26 mouse cellular contexts compared by ENCODE assay signal in the genomic region with DNA sequence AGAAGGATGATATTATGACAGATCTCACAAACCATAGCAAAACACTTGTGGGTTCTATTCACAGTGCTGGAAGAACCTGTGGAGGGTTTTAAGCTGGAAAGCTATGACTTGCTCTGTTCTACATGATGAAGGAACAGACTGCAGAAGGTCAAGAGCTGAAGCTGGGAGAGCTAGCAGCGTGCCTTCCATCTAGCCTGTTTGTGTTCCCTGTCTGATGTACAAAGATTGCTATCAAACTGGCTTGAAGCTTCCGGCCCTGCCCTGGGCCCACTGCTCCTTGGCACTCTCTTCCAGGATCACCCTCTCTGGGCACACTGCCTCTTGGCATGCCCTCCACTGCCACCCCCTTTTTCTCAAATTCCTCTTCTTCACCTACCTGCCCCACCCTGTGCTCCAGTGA. TPM values are rescaled to one million over a fixed set of nuclear protein-coding genes. Genes with fewer than 3 reads are reported as not detected.
DNase-seq lines count a peak whose midpoint lies in the region; ATAC-seq and TF ChIP-seq lines count a peak whose summit lies in the region.
"Had no signal": no experiment of that assay in that cellular context is flagged by ENCODE, and none has a peak within 500 bp of the region (broad histone marks: within the 10 kb centered on the region; RNA-seq: fewer than 3 reads in every experiment).

No protein-coding gene starts in this region.

- no peak overlapping the region for H3K4me2 ChIP-seq in liver, embryonic 12.5 days
- no peak overlapping the region for H3K4me2 ChIP-seq in lung, postnatal 0 days (replicated peaks; ENCODE audit: low read depth, low read length)
- H3K4me2 ChIP-seq in midbrain, embryonic 11.5 days, result no peak overlapping the region
- H3K4me2 ChIP-seq: embryonic facial prominence, embryonic 12.5 days; forebrain, embryonic 13.5 days had no signal

- peaks cover 7% of the 10 kb centered on the region; the same call in 1 of the 2 replicates for H3K36me3 ChIP-seq in liver, adult 2 months (ENCODE audit: control insufficient read depth, insufficient read depth, low read length)
- no peaks in the 10 kb centered on the region for H3K36me3 ChIP-seq in liver, embryonic 12.5 days
- no peaks in the 10 kb centered on the region for H3K36me3 ChIP-seq in lung, postnatal 0 days (ENCODE audit: insufficient read depth, low read length)
- no peaks in the 10 kb centered on the region for H3K36me3 ChIP-seq in midbrain, embryonic 11.5 days (ENCODE audit: control insufficient read depth, insufficient read depth, low read length)
- no peaks in the 10 kb centered on the region for H3K36me3 ChIP-seq in midbrain, embryonic 10.5 days
- H3K36me3 ChIP-seq: embryonic facial prominence, embryonic 10.5 days; embryonic facial prominence, embryonic 12.5 days; G1E had no signal

- H3K27ac ChIP-seq in liver, adult 2 months (replicated peaks; ENCODE audit: insufficient read depth, low read depth, low read length), result peak overlapping the region; percentile 82
- no peak overlapping the region for H3K27ac ChIP-seq in liver, embryonic 12.5 days
- no peak overlapping the region for H3K27ac ChIP-seq in lung, postnatal 0 days (ENCODE audit: low read length)
- no peak overlapping the region for H3K27ac ChIP-seq in midbrain, embryonic 11.5 days (ENCODE audit: low read depth, low read length)
- H3K27ac ChIP-seq in midbrain, embryonic 10.5 days (replicated peaks), result no peak overlapping the region
- H3K27ac ChIP-seq: embryonic facial prominence, embryonic 10.5 days; embryonic facial prominence, embryonic 12.5 days; forebrain, embryonic 13.5 days had no signal

- WGBS in liver, adult 2 months, result 28% methylated on average over 2 of the region's 2 CpGs
- WGBS in liver, embryonic 12.5 days (ENCODE audit: insufficient replicate concordance), result 48% methylated on average over 2 of the region's 2 CpGs
- WGBS in lung, postnatal 0 days, result 63% methylated on average over 2 of the region's 2 CpGs
- 77% methylated on average over 2 of the region's 2 CpGs for WGBS in midbrain, embryonic 11.5 days
- WGBS in midbrain, embryonic 10.5 days, result 86% methylated on average over 2 of the region's 2 CpGs

- no peak overlapping the region for H3K4me3 ChIP-seq in liver, adult 2 months (ENCODE audit: insufficient read depth, low read depth, low read length)
- H3K4me3 ChIP-seq in liver, embryonic 12.5 days, result no peak overlapping the region
- H3K4me3 ChIP-seq in lung, postnatal 0 days (ENCODE audit: low read depth, low read length), result no peak overlapping the region
- H3K4me3 ChIP-seq in midbrain, embryonic 11.5 days (ENCODE audit: low read depth, low read length), result no peak overlapping the region
- H3K4me3 ChIP-seq in midbrain, embryonic 10.5 days, result no peak overlapping the region
- H3K4me3 ChIP-seq: embryonic facial prominence, embryonic 10.5 days; embryonic facial prominence, embryonic 12.5 days; forebrain, embryonic 13.5 days had no signal

- no peak for ATAC-seq in liver, embryonic 12.5 days
- no peak for ATAC-seq in lung, postnatal 0 days
- no peak for ATAC-seq in midbrain, embryonic 11.5 days (ENCODE audit: low FRiP score)
- ATAC-seq: activated CD4-positive, CD25-positive, alpha-beta regulatory T cell, adult 4 months; CD4-positive, CD25-positive, alpha-beta regulatory T cell, adult 4 months; forebrain, embryonic 13.5 days; Patski had no signal

- no peaks in the 10 kb centered on the region for H3K9me3 ChIP-seq in liver, embryonic 12.5 days (replicated peaks)
- H3K9me3 ChIP-seq in lung, postnatal 0 days (ENCODE audit: low read length), result no peaks in the 10 kb centered on the region
- no peaks in the 10 kb centered on the region for H3K9me3 ChIP-seq in midbrain, embryonic 11.5 days (ENCODE audit: control insufficient read depth, low read length)
- H3K9me3 ChIP-seq in midbrain, embryonic 10.5 days (replicated peaks), result no peaks in the 10 kb centered on the region
- H3K9me3 ChIP-seq: embryonic facial prominence, embryonic 10.5 days; embryonic facial prominence, embryonic 12.5 days; forebrain, embryonic 13.5 days had no signal

- peaks cover 9% of the 10 kb centered on the region; the same call in 1 of the 2 replicates for H3K79me2 ChIP-seq in liver, adult 2 months (ENCODE audit: control insufficient read depth, insufficient read depth, low read length)

- no peak for TF ChIP-seq CTCF in liver, adult 2 months (IDR thresholded peaks at IDR 0.05; ENCODE audit: low read depth, low read length)
- no peak for TF ChIP-seq CTCF in lung, postnatal 0 days (IDR thresholded peaks at IDR 0.05)

- peak overlapping the region; percentile 25 for H3K9ac ChIP-seq in liver, adult 2 months (ENCODE audit: low read depth, low read length)
- no peak overlapping the region for H3K9ac ChIP-seq in liver, embryonic 12.5 days
- no peak overlapping the region for H3K9ac ChIP-seq in lung, postnatal 0 days (replicated peaks; ENCODE audit: low read depth)
- no peak overlapping the region for H3K9ac ChIP-seq in midbrain, embryonic 11.5 days (ENCODE audit: low read length)
- H3K9ac ChIP-seq: embryonic facial prominence, embryonic 12.5 days; forebrain, embryonic 13.5 days had no signal

- no peak for TF ChIP-seq EP300 in lung, postnatal 0 days (IDR thresholded peaks at IDR 0.05)

- TF ChIP-seq POLR2A in liver, adult 2 months (IDR thresholded peaks at IDR 0.05; ENCODE audit: extremely low read depth, insufficient read depth, low read length), result no peak

- peaks cover 16% of the 10 kb centered on the region for H3K4me1 ChIP-seq in liver, adult 2 months (ENCODE audit: control insufficient read depth, insufficient read depth, low read length)
- peaks cover 6% of the 10 kb centered on the region; the same call in 1 of the 2 replicates for H3K4me1 ChIP-seq in liver, embryonic 12.5 days
- H3K4me1 ChIP-seq in lung, postnatal 0 days (ENCODE audit: insufficient read depth, low read depth, low read length), result no peaks in the 10 kb centered on the region
- H3K4me1 ChIP-seq in midbrain, embryonic 11.5 days (ENCODE audit: control insufficient read depth, insufficient read depth, low read length), result no peaks in the 10 kb centered on the region
- peaks cover 10% of the 10 kb centered on the region for H3K4me1 ChIP-seq in midbrain, embryonic 10.5 days
- H3K4me1 ChIP-seq: forebrain, embryonic 13.5 days had no signal

- H3K27me3 ChIP-seq in liver, adult 2 months (ENCODE audit: control insufficient read depth, insufficient read depth, low read length), result no peaks in the 10 kb centered on the region
- peaks cover 52% of the 10 kb centered on the region for H3K27me3 ChIP-seq in liver, embryonic 12.5 days (replicated peaks)
- no peaks in the 10 kb centered on the region for H3K27me3 ChIP-seq in lung, postnatal 0 days (replicated peaks; ENCODE audit: insufficient read depth, low read length)
- peaks cover 9% of the 10 kb centered on the region for H3K27me3 ChIP-seq in midbrain, embryonic 11.5 days (ENCODE audit: control insufficient read depth, insufficient read depth, low read length)
- peaks cover 43% of the 10 kb centered on the region for H3K27me3 ChIP-seq in midbrain, embryonic 10.5 days (ENCODE audit: low read depth, poor library complexity, severe bottlenecking)

- peak; percentile 9 for DNase-seq in kidney, adult 18-20 months
- DNase-seq in kidney, postnatal 10 days, result no peak
- peak; percentile 63 for DNase-seq in liver, adult 2 months (ENCODE audit: extremely low read depth, low read depth, low spot score)
- DNase-seq in lung, postnatal 14 days, result peak; percentile 11
- no peak for DNase-seq in lung, postnatal 0 days (ENCODE audit: low spot score)
- peak; percentile 39 for DNase-seq in midbrain, embryonic 11.5 days (ENCODE audit: low spot score, missing footprints)
- DNase-seq in midbrain, embryonic 10.5 days (ENCODE audit: low spot score), result no peak
- DNase-seq: adrenal gland, adult 8-10 months; adrenal gland, postnatal 14 days; adrenal gland, postnatal 36 days; B cell, adult 2 months; cerebellum, adult 11-12 months; cerebellum, adult 2 months; cerebellum, adult 9-10 months; cerebellum, postnatal 10 days; cerebellum, postnatal 25 days had no signal

RNA-seq across cellular contexts. Expression of a gene that starts 1.2 kb away (rescaled TPM):
- 1,448 and 1,888 TPM in 2 replicates for total RNA-seq in liver, adult 2 months (2014; rRNA removed)
- polyA plus RNA-seq in liver, adult 2 months (2012; rRNA removed), result 1,550 and 1,804 TPM in 2 replicates
- not detected in 2 replicates for polyA plus RNA-seq in liver, embryonic 12.5 days (2016; fragmentation: Nextera tagmentation; extraction: Ambion mirVana)
- 1.1 and 2.4 TPM in 2 replicates for polyA plus RNA-seq in lung, postnatal 0 days (2015; fragmentation: Nextera tagmentation; extraction: Ambion mirVana)
- not detected in 2 replicates for polyA plus RNA-seq in midbrain, embryonic 11.5 days (2014; fragmentation: Nextera tagmentation; extraction: Ambion mirVana)
- 0.10 TPM in 1 of 2 replicates, not detected in the other for polyA plus RNA-seq in midbrain, embryonic 10.5 days (2016; fragmentation: Nextera tagmentation; extraction: Ambion mirVana)
- total RNA-seq: CH12.LX, G1E had no signal
- polyA plus RNA-seq: activated CD4-positive, CD25-positive, alpha-beta regulatory T cell, adult 4 months; CD4-positive, CD25-positive, alpha-beta regulatory T cell, adult 4 months; cerebellum, adult 2 months; embryonic facial prominence, embryonic 10.5 days; forebrain, embryonic 11.5 days; forebrain, embryonic 13.5 days; G1E; Patski had no signal

RNA-seq across cellular contexts. Expression of a gene that starts 31.1 kb away (rescaled TPM):
- total RNA-seq in liver, adult 2 months (2014; rRNA removed), result 0.09 TPM in 1 of 2 replicates, not detected in the other
- polyA plus RNA-seq in liver, adult 2 months (2012; rRNA removed), result 0.09 and 0.10 TPM in 2 replicates
- not detected in 2 replicates for polyA plus RNA-seq in liver, embryonic 12.5 days (2016; fragmentation: Nextera tagmentation; extraction: Ambion mirVana)
- polyA plus RNA-seq in lung, postnatal 0 days (2015; fragmentation: Nextera tagmentation; extraction: Ambion mirVana), result 1.2 and 2.7 TPM in 2 replicates
- 0.12 and 0.15 TPM in 2 replicates for polyA plus RNA-seq in midbrain, embryonic 11.5 days (2014; fragmentation: Nextera tagmentation; extraction: Ambion mirVana)
- not detected in 2 replicates for polyA plus RNA-seq in midbrain, embryonic 10.5 days (2016; fragmentation: Nextera tagmentation; extraction: Ambion mirVana)
- total RNA-seq: G1E had no signal
- polyA plus RNA-seq: activated CD4-positive, CD25-positive, alpha-beta regulatory T cell, adult 4 months; CD4-positive, CD25-positive, alpha-beta regulatory T cell, adult 4 months; cerebellum, adult 2 months; forebrain, embryonic 11.5 days; forebrain, embryonic 13.5 days; G1E had no signal

Comparison
In these comparisons a context has a peak if more than half of its experiments do, and no peak if none do; other contexts are left out.
1. DNase-seq: peak in kidney, adult 18-20 months (single experiment), liver, adult 2 months (single experiment), lung, postnatal 14 days (single experiment) and midbrain, embryonic 11.5 days (single experiment); none in kidney, postnatal 10 days (single experiment), lung, postnatal 0 days (single experiment) and midbrain, embryonic 10.5 days (single experiment).
2. RNA of a gene that starts 1.2 kb away (polyA plus RNA-seq): 1,550 to 1,804 TPM in liver, adult 2 months; 1.1 to 2.4 TPM in lung, postnatal 0 days, 0.10 TPM in midbrain, embryonic 10.5 days, not detected in liver, embryonic 12.5 days and not detected in midbrain, embryonic 11.5 days; every median in the first group is over 100 times any median in the second.